Mouse (Mus musculus) MN1 (cell line): ENCODE measurements around the gene Fmnl1.

ENCODE experiments used
- DNase-seq: peaks from one replicate; pipeline ENCODE4 v3.0.0-alpha.2; 2016; ENCODE audit warnings: low spot score

The Fmnl1 gene

DNA sequence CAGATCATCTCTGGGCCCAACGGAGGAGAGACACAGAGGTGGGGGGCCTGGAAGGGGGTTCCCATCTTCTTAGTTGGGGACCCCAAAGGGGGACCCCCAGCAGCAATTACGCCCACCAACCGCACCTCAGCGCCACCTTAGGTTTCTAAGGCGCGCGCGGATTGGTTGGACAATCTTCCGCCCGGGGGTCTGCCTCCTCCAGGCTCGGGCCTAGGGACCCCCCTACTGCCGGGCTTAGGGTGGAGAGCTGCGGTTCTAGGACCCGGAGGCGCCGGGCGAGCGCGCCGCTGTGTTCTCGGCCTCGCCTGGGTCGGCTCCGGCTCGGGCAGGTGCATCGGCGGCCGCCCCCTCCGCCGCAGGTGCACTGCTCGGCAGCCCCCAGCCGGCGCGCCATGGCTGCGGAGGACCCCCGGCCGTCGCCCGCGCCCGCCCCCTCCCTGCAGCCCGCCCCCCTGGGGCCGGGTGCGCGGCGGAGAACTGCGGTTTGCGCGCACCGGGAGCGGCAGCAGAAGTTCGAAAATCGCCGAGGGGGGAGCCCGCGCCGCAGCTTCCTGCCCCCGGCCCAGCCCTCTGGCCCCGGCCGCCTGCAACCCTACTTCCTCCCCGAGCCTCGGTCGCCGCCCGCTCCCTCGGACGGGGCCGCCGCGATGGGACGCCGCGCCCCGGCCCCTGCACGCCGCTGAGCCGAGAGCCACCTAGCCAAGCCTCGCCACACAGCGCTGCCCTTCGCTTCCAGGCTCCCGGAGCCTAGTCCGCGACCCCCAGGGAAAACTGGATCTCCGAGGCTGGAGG lies at the start of gene Fmnl1:
TSS of gene Fmnl1 (plus strand) at position 614 of the 792 bp plus-strand sequence.
- DNase-seq: peak; percentile 39

DNA sequence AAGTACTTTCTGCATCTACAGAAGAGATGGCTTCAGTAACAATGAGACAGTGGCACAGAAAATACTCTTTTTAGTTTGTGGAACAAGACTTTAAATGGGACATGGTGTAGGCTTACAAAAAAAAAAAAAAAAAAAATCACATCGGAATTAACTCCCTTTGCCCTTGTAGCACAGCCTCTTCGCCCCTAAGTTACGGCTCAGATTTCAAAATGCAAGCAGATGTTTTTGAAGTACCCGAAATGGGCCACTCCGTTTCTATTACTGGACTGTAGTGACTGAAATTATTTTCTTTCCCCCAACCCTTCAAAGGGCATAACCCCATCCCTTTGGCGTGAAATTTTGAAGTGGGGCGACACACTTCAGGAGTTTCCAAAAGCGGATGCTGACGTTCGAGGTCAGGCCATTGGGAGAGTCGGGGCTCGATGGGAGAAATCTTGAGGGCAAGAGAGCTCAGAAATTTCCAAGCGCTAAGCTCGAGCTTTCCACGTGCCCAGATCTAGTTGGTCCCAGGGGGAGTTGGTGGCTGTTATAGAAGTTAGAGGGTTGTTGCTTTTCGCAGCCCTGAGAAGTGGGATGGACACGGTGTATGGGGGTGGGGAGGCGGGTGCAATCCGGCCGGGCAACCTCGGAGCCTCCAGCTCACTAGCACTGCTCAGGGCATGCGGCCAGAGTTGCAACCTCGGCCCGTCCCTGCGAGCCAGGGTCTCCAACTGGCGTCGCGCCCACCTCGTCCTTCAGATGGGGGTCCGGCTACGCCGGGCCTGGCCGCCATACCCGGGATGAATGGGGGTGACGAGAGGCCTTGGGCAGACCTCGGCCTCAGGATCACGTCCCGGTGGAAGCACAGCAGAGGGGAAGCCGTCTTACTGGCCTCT lies 39.0 kb upstream of the Fmnl1 start, which contains the start of gene Hexim2:
TSS of gene Hexim2 (plus strand) at position 729 of the 875 bp plus-strand sequence.
- peak; percentile 62 for DNase-seq

DNA sequence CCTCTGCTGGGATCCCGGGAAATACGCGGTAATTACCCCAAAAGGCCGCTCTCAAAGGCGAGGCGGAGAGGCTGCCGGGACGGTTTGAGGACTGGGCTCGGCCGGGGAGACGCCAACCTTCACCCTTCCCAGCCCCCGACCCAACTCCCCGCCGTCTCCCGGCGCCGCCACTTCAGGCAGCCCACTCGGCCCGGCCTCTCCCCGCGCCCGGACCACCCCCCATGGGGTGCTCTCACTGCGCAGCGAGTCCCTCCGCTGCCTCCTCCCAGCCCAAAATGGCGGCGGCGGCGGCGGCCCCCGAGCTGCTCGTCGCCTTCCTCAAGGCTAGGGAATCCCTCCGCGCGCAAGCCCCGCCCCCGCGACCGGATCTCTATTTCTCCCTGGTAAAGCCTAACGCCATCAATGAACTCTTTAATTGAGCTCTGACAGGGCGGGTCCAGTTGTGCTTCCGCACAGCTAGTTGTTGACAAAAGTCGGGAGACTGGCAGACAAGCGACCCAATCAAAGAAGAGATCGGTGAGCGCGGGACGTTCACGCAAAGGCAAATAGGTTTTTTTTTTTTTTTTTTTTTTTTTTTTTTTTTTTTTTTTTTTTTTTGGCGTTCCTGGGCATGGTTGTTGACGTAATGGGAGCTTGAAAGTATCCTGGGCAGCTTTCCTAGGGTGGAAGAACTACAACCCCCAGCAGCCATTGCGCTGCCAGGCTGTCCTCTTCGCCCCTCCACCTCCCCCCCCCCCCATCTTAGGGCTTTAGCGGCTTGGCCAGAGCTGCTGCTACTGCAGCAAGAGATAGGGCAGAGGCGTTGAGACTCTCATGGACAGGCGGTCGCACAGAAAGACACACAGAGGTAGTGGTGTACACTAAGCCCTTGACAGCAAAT lies 38.1 kb upstream of the Fmnl1 start:
- DNase-seq: peak; percentile 100

DNA sequence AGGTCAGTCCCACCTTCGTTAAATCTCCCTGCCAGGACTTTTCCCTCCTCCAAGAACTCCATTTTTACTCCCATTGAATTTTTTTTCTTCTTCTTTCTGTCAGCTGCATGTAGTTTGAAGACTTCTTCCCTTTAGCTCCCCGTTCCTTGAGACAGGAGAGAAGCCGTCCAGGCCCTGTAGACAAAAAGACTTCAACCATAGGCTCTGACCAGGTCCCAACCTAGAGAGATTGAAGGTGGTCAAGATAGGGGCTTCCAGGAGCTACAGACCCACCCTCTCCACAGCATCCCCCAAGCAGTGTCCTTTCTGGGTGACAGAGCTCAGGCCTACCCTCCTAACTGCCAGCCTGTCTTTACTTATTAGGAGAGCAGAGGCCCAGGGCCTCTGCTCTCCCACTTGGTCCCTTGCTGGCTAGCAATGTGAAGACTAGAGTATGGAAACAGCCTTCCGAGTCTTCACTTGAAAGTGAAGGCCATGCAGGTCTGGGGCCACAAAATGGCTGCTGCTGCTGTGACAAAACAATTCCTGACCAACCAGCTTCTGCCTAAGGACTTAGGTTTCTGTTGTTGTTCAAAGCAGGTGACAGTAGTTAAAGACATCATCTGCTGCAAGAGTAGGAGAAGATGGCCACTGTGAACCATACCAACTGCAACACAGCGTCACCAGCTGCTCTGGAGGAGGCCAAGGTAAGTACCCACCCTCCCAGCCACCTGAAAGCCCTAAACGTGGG lies 37.3 kb upstream of the Fmnl1 start:
- DNase-seq: peak; percentile 24

DNA sequence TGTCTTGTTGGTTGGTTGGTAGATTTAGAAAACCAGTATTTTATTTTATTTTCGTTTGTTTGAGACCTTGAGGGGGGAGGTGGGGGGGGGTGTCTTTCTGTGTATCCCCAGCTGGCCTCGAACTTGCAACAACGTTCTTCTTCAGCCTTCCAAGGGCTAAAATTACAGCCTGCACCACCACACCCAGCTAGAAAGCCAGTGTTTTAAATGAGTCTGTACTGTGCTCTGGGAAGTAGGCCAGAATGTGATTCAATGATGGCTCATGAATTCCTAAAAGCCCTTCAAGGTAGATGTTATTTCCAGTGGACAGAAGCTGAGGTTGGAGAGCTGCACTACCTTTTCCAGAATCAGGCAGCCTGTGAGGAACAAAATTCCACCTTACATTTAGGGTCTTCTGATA lies 36.7 kb upstream of the Fmnl1 start:
- DNase-seq: peak; percentile 39

DNA sequence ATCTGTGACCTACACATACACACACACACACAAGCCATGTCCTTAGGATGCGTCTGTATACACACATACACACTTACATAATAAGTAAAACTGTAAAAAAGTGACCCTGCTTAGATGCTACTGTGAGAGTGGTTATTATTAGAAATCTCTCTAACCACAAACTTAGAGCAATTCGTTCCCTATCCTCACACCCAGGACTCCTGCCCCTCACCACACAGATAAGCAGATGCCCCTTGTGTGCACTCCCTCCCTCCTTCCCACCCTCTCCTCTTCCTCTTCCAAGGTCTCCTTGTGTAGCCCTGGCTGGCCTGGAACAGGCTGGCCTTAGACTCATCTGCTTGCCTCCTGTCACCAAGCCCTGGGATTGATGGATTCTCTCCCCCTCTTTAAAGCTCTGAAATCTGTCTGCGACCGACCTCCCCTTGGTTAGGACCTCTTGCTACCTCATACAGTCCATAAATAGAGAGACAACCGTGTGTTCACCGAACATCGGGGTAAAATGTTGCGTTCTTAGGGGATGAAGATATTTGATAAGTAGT lies 34.8 kb upstream of the Fmnl1 start:
- DNase-seq: no peak

DNA sequence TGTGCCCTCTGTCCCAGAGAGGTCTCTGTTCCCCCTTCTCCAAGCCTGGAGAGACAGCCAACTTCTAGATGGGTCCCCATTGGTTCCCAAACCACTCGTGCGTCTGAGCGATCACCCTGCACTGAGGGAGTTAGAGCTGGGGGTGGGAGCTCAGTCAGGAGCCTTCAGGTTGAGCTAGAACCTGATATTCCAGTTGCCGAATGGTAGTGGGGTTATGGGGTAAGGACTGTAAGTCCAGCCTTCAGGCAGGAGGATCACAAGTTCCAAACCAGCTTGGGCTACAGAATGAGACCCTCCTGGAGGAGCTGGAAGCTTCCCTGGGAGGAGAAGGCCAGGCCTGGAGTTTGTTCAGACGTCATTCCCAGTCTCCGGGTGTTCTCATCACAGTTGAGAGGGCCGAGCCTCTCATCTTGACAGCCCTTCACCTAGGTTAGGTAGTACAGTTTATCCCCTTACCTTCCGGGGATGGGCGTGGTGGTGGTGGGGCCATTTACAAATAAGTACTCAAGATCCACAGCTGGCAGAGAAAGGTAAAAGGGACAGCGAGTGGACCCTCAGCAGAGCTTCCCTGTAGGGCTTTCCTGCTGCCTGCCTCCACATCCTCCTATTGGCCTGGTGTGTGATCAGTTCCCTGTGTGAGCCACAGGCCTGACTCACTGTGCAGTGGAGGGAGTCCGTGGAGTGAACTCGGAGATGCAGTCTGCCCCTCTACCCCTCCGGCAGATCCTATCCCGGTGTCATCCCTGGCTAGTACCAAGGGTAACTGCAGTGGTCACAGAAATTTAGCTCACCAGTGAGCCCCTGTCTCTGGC lies 30.8 kb upstream of the Fmnl1 start:
- no peak for DNase-seq

DNA sequence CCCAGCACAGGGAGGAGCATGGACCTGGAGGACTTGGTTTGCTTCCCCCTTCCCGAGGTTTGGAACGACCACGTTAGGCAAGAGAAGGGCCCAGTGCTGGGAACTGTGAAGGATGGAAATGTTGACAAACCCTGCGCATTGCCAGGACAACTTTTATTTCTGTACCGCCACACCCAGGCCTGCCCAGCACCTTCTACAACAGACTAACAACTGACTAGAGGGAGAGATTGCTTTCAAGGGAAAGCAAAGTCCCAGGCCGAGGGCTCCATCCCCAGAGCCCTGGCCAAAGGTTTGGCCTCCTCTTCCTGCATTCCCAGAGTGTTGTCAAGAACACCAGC lies 30.2 kb upstream of the Fmnl1 start:
- no peak for DNase-seq

DNA sequence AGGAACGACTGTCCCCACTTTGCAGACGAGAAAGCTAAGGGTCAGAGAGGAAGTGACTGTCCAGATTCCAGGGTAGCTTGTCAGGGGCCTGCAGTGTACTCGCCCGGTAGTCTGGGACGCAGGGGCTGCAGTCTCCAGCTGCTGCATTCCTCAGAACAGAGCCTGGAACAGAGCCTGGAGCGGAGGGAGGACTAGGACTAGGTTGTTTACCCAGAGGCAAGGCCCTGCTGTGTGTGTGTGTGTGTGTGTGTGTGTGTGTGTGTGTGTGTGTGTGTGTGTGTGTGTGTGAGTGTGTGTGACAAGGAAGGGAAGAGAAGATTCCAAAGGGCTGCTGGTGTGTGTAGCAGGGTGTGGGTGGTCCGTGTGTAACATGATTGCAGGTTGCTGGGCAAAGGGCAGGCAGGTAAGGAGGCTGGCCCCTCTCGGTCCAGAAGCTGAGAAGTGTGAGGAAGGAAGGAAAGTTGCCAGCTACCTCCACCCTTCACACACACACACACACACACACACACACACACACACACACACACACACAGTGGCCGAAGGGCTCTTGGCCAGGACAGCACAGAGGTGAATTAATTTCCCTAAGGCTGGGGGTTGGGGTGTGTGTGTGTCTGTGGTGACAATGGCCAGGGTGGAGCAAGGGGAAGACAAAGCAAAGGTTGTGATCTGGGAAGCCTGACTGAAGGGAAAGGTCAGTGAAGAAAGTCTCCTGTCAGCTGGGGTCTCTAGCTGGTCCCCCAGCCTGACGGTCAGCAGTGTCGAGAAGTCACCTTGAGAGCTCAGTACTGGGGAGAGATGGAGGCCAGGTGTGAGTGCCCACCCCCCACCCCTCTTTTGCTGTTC lies 29.6 kb upstream of the Fmnl1 start:
- peak; percentile 47 for DNase-seq

DNA sequence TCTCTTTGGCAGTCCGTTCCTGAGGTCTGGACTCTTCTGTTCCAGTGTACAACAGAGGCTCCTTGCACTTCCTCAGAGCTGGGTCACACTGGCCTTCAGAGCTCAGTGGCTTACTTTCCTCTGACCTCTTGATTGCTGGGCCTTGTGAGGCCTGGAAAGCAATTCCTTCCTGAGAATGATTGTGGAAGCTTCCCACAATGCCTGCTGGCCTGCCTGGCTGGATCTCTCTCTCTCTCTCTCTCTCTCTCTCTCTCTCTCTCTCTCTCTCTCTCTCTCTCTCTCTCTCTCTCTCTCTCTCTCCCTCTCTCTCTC lies 29.0 kb upstream of the Fmnl1 start:
- DNase-seq: peak; percentile 66

DNA sequence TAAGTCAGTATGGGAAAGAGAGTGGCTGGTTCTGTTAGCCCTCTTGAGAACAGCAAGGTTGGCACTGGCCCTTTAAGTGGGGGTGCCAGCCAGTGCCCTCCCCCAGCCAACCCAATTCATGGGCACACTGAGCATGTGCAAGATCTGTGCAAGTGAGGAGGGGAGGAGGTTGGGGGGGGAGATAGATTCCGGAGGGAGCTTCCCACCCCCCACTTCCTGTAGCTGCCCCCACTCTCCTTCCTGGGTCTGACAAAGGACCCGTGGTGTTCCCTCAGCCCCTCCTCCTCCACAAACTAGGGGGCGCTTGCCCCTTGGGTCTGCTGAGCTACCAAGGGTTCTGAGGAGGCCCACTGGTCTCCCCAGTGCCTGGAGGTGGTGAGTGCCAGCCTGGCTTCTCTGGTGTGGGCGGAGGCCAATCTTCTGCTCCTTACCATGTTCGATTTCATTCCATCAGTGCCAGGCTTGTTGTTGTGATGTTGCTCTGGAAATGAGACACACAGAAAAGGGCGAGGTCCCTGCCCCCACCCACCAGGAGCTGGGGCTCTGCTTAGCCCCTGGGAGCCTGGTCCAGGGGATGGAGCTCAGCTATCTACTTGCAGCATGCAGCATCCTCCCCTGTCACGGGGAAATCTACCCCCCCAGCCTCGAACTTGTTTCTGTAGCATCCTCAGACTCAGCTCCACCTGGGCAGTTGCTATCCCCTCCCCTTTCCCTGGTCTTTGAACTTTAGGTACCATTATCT lies 28.3 kb upstream of the Fmnl1 start:
- DNase-seq: peak; percentile 85

DNA sequence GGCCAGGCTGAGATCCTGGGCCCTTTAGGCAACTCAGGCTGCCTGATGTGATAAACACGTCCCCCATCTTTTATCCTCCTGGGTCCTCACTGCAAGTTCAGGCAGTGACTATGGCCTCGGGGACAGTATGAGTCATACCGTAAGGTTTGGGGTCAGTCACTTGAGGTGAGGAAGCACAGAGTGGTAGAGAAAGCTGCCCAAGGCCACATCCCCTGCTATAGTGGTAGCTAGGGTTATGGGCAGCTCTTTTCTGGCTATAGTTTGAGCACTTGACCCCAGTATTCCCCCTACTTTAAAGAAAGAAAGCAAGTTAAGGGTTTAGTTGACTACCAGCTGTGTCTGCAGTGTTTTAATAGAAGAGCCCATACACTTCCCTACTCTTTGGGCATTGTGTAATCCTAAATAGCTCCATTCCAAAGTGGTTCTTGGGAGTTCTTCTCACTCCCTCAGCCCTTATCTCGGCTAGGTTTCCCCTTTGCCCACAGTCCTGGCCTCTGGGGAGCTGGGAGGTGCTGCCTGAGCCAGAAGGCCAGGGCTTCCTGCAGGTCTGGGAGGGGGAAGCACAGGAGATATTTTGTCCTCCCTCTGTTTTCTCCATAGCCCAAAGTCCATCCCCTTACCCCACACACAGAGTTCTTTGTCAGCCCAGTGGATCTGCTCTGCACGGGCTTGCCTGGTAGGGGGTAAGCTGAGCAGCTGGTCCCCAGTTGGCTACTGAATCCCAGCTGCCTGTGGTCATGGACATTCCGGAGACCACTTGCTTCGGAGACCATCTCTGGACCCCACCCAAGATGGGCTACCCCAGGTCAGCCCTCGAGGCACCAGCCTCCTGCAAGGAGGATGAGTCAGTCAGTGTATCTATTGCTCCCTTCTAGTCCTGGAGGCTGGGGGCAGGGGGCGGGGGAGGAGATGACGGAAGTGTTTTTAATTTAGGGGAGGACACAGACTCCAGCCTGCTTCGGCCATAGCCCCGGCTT lies 26.3 kb upstream of the Fmnl1 start:
- DNase-seq: peak; percentile 30

DNA sequence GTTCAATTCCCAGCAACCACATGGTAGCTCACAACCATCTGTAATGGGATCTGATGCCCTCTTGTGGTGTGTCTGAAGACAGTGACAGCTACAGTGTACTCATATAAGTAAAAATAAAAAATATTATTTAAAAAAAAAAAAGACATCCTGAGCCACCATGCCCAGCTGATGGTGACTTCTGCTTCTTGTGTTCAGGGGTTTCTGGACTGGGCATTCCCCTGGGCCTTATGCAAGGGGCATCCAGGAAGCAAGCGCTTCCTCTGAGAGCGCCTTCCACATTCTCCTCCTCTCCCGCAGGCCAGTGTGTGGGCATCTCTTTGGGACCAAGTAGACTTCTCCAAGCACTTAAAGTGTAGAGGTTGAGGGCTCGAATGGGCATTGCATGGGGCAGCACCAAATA lies 24.5 kb upstream of the Fmnl1 start:
- DNase-seq: no peak

DNA sequence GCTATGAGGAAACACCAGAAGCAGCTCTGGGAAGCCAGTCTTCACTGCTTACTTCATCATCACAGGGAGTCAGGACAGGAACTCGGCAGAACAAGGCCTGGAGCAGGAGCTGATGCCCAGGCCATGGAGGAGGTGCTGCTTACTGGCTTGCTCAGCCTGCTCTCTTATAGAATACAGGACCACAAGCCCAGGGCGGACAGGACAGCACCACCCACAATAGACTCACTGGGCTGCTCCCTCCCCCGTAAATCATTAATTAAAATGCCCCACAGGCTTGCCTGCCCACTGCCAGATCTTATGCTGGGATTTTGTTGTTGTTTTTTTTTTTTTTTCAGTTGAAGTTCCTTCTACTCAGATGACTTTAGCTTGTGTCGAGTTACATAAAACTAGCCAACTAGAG lies 23.1 kb upstream of the Fmnl1 start:
- no peak for DNase-seq

DNA sequence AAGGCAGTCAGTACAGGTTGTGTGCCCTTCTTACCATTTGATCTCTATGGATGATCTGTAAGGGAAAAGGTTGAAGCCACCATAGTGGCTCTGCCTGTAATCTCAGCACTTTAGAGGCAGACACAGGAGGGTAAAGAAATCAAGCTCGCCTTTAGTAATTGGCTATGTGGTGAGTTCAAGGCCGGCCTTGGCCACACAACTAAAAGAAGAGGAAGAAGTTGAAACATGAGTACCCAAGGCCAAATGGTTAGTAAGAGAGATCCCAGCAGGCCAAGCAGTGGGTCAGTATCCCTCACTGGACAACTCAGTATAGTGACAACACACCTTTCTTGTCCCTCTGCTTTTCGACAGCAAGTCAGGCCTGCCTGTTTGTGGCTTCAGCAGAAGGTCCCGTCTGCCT lies 21.1 kb upstream of the Fmnl1 start:
- DNase-seq: no peak

DNA sequence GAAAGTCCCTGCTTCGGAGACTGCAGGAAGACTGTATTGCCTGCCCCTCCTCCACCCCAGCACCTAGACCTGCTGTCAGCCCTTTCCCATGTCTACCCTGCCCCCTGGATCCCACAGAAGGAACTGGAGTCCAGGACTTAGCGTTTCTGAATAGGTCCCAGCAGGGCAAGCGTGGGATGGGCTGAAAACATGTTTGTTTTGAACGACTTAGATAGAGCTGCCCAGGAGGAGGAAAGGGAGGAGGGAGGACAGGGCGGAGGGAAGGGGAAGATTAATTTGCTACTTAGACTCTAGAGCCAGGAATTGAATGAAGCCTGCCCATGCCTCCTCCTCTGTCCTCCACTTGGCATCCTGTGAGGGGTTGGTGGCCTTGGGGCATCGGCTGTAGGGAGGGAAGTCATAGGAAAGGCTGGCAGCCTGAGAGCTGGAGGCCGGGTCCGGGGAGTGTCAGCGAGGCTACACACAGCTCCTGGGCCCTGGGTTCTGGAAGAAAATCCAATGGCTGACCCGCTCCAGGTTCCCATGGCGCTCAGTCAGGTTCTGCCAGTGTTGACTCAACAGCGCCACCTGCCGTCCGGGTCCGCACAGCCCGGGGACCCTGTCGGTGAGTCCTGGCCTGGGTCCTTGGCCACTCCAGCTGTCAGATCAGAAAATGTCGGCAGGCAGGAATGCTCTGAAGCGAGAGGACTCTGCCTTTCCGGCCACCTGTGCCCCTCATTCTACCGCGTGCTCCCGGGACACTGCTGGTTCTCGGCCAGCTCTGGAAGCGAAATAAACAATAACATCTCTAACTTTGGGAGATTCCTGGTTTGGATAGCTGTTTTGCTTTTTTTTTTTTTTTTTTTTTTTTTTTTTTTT lies 12.1 kb upstream of the Fmnl1 start:
- DNase-seq: peak; percentile 92

DNA sequence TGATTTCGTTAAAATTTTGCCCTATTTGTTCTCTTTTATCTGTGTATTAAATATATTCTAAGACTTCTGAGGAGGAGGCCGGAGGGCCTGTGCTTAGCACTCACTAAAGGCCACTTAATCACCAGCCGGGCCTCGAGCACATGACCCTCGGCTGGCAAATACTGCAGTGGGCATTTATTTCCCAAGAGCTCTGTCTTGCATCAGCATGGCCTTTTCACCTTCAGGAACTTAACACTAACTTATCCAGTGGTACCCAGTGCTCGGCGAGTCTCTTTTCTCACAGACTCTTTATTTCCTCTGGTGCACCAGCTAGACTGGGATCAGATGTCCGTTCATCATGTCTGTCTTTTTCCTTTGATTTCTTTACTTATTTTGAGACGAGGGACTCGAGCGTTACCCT lies 10.2 kb upstream of the Fmnl1 start:
- no peak for DNase-seq
